Mouse (Mus musculus): ENCODE results near the gene Islr.

Islr gene

GRCm38 (mm10) chr9:58150733-58151361 lies 53.3 kb downstream of the Islr start:
- DNase-seq, result no peak

- no peak for DNase-seq
Measured at GRCm38 (mm10) chr9:58148806-58149205, 55.3 kb downstream of the Islr start.

DNA sequence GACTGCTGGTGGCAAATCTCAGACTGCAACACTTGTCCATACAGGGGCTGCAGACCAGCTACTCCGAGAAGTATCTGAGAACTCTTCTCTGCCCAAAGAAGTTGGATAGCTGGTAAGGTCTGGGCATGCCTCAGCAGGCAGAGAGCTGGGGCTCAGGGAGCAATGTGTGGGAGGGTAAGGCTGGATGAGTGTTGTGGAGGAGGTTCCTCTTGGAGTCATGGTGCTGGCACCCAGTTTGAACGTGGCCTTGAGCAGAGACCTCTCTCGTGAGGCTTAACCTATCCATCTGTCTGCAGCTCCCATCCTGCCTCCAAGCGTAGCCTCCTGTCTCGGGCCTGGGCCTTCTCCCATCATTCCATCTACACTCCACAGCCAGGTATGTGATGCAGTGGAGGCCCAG lies 58.7 kb downstream of the Islr start:
- DNase-seq, result no peak

GRCm38 (mm10) chr9:58144664-58145063 lies 59.4 kb downstream of the Islr start:
- no peak for DNase-seq

- DNase-seq, result no peak
Measured at GRCm38 (mm10) chr9:58143419-58143818, 60.7 kb downstream of the Islr start.

- DNase-seq, result no peak
Measured at GRCm38 (mm10) chr9:58139947-58140346, 64.2 kb downstream of the Islr start.

DNA sequence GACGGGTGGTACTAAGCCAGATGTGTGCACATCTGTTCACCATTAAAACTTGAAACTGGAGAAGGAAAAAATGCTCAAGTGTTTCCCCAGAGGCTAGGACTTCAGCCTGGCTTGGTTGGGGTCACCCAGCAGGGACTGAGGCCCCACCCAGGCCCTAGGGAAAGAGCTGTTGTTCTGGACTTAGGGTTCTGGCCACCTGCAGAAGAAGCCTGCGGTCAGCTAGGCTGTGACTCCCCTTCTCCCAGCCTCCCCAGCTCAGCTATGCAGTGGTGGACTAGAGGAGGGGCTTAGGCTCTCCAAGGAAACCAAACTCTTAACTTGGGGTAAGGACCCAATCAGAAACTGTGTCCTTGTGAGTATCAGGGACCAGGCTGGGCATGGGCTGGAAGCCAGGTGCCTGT lies 68.2 kb downstream of the Islr start:
- no peak for DNase-seq

- DNase-seq, result peak; percentile 20 to 30
Measured at GRCm38 (mm10) chr9:58134906-58135305, 69.2 kb downstream of the Islr start.

DNA sequence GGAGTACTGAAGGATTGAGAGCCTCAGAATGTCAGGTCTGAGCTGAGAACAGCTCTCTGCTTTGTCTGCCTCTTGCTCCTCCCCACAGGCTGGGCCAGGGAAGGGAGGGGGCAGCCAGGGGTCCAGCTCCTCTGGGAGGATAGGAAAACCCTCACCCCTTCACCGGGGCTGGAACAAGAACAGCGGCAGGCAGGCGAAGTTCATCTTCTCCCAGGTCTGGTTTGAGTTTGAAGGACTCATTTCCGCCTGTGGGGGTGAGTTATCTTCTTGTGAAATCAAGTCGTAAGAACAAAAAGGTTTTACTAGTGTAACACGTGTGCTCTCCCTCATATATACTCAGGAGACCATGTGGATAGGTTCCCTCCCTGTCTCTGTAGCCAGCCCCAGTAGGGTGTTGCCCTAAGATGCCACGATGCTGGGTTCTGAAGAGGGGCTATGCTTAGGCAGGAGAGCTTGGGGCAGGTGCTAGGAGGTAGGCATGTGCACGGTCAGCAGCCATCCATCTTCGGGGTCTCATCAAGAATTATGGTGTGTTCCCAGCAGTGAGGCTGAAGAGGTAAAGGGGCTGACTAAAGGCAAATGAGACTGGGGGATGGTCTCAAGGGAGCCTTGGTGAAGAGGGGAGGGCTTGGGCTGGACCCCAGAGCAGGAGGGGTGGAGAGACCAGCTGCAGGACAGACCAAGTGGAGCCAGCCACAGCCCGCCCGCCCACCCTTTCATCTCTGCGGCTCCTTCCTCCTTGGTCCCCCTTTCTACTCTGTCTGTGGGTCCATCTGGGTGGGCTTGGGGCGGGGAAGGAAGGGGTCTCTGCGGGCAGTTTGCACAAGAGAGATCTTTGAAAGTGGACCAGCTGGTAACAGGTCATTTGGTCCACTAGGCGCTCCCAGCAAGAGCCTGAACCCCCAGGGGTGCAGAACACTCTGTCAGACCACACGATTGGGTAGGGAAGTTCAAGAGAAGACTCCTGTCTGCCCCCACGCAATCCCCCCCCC lies 69.9 kb downstream of the Islr start:
- DNase-seq, result no peak

DNA sequence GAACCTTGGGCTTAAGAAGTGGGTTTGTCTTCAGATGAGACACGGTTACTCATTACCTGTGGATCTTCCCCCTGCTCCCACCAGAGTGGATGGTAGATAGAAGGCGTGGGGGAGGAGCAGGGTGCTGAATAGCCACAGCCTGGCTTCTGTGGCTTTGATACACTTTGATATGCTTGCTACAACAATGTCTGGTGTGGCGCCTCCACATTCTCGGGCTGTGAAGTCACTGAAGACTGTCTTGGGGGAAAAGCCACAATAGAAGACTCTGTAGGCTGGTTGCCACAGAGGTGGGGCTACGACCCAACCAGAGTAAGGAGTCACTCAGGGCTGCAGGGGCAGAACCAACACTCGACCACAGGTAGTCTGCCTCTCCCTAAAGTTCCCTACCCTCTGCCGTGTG lies 72.4 kb downstream of the Islr start:
- no peak for DNase-seq

DNA sequence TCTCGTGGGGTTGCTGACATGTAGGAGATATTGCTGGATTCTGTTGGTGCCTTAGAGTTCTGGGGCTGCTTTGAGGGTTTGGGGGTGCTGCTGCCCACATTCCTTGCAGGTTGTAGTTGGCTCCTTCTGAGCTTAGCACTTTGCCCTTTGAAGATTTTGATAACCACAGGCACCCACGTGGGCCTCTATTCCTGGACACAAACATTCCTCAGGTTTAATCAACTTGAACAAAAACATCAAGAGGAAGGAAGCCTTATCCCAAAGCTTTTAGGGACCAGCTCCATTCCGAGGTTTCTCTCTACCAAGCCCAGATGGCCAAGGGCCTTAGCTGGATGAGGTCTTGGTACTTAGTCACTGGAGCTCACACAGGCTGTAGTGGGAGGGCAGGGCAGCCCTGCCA lies 73.2 kb downstream of the Islr start:
- DNase-seq, result no peak

DNA sequence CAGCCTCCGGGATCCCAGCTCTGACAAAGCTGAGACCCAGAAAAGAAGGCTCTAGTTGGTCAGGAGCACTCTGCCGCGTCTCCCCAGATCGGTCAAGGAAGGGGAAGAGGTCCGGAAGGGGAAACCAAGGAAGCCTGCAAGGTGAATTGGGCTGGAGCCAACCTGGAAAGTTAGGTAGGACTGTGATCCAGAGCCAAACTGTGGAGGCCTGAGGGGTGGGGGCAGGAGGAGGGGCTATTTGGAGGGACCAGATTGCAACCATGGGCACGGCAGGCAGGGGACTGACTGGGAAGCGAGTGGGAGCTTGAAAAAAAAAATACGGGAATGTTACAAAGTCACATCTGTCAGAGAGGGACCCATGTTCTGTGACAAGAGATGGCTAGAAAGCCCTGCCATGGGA lies 74.6 kb downstream of the Islr start:
- DNase-seq, result no peak

- no peak for DNase-seq
Measured at GRCm38 (mm10) chr9:58128926-58129413, 75.1 kb downstream of the Islr start.

DNA sequence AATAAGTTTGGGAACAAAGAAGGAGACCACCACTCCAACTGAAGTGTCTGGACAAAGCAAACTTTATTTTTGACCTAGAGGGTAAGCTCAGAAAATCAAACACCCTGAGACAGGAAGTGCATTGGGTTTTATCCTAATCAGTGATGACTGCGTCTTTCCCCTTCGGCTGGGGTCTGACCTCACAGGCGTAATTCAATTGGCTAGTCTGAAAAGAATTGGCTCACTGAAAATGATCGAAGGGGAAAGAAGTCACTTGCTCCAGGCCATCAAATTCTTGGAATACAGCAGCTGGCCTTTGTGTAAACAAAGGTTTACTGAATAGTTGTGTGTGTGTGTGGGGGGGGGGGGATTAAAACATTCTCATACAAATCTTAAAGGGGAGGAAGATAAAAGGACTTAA lies 78.3 kb downstream of the Islr start:
- DNase-seq, result no peak

GRCm38 (mm10) chr9:58125085-58125484 lies 79.0 kb downstream of the Islr start:
- no peak for DNase-seq

- no peak for DNase-seq
Measured at GRCm38 (mm10) chr9:58118671-58119070, 85.4 kb downstream of the Islr start, which contains the start of gene Ccdc33. Gene Ccdc33 (minus strand): TSS chr9:58118823.

- no peak for DNase-seq
Measured at GRCm38 (mm10) chr9:58116024-58116651, 88.0 kb downstream of the Islr start.

DNA sequence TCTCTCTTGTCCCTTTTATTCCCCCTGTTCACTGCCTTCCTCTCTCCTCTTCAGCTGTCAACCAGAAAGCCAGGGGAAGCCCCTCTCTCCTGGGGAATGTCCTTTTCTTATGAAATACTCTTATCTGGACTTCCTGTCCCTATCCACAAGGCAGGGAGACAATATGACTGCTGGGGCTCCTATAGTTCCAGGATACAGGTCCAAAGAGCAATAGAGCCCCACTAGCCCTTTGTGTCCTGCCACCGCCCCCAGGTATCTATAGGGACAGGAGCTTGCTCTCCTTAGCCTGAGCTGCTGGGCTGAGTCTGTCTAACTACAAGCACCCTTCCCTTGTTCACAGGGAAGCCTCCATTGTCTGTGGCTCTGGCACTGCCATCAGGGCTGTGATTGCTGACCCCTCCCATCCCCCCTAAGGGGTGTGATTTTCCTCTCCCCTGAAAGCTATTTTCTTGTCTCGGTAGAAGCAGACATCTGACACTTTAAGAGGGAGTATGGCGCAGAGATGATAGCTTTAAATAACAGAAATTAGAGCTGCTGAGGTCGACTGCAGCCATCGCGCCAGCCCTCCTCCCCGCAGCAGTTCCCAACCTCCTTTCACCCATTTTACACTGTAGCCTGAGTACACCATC lies 88.7 kb downstream of the Islr start:
- DNase-seq, result no peak

GRCm38 (mm10) chr9:58114019-58114418 lies 90.1 kb downstream of the Islr start:
- DNase-seq, result no peak

DNA sequence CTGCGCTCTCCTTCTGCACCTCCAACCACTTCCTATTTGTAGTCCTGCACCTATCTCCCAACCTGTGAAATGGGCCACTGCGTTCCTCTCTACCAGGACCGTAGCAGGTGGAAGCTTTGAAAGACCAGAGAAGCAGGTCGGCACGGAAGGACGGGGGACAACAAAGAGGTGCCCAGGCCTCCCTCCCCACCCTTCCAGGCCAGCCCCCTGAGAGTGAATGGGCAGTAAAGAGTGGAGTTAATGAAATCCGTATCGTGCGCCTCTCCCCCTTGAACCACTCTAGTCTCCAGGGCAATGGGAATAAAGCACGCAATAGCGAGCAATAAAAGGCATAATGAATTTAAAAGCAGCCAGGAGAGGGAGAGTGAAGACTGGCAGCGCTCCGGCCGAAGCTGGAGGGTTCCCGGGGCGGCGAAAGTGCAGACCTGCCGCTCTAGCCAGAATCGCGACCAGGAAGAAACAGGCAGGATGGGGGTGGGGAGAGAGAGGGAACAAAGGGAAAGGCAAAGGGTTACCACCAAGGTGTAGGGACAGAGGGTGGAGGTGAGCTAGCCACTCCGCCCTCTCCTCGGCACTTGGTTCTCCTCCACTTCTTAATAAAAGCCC lies 90.7 kb downstream of the Islr start:
- DNase-seq, result no peak

GRCm38 (mm10) chr9:58112866-58113278 lies 91.2 kb downstream of the Islr start:
- DNase-seq, result no peak

GRCm38 (mm10) chr9:58112321-58112751 lies 91.8 kb downstream of the Islr start:
- no peak for DNase-seq

Data from cerebellum, adult 18-20 months (tissue).